Mouse (Mus musculus): ENCODE measurements at regions not wholly inside any gene's neighbourhood (a gene's known extent, or its start where the extent isn't known, plus 50 kb on each side); places are given as distances from the start of the nearest gene placed in this dataset.
A peak's percentile ranks its signal among the peaks of the same experiment; 100 is the strongest.

GRCm38 (mm10) chrX:12958873-12959272 lies 112.4 kb upstream of the Usp9x start:
- Histone ChIP-seq H3K9me3 (replicated peaks; ENCODE audit: insufficient read depth, low read length) (no peaks in the 10 kb centered on the region), H3K36me3 (ENCODE audit: control insufficient read depth in 1 of 2, insufficient read depth in 2 of 2, low read length in 2 of 2) (peaks cover 0 to 7% of the 10 kb centered on the region in 2 experiments; a peak in 2 of 4 replicates), H3K9ac (ENCODE audit: control insufficient read depth, low read depth, low read length, poor library complexity, severe bottlenecking) (0 out of 2 replicates have a peak overlapping the region, but pooled peaks have one; percentile 4), H3K27ac (ENCODE audit: control insufficient read depth, low read depth, low read length) (peak overlapping the region; percentile 20; the same call in 1 of the 2 replicates), H3K79me2 (ENCODE audit: control insufficient read depth, insufficient read depth, low read length, poor library complexity) (no peaks in the 10 kb centered on the region), H3K4me1 (ENCODE audit: control insufficient read depth in 1 of 2, insufficient read depth in 2 of 2, low read length in 2 of 2) (peaks cover 3 to 11% of the 10 kb centered on the region in 2 experiments), H3K4me3 (ENCODE audit: control insufficient read depth in 1 of 2, insufficient read depth in 1 of 2, low read depth in 2 of 2, low read length in 2 of 2) (peak overlapping the region; percentile 26 to 44; a peak in 1 of 4 replicates), H3K27me3 (ENCODE audit: control insufficient read depth in 1 of 2, insufficient read depth in 2 of 2, low read length in 2 of 2) (no peaks in the 10 kb centered on the region)
- DNase-seq (ENCODE audit: low read depth, low spot score), result peak; percentile 78
- TF ChIP-seq EP300 (IDR thresholded peaks at IDR 0.05; ENCODE audit: low read depth in 1 of 2, low read length in 2 of 2), result peak; percentile 74 to 75
- TF ChIP-seq ETS1 (IDR thresholded peaks at IDR 0.05; ENCODE audit: low read depth, low read length), result peak; percentile 40; the same call in 1 of the 2 replicates
- TF ChIP-seq SIN3A (IDR thresholded peaks at IDR 0.05; ENCODE audit: low read length), result peak; percentile 10; the same call in 1 of the 2 replicates
- peak; percentile 73; the same call in 1 of the 2 replicates for TF ChIP-seq TCF12 (IDR thresholded peaks at IDR 0.05; ENCODE audit: low read depth, low read length)
- TF ChIP-seq NRF1 (IDR thresholded peaks at IDR 0.05; ENCODE audit: insufficient read depth, low read depth, low read length, poor library complexity, severe bottlenecking), result no peak
- no peak for TF ChIP-seq MAZ (IDR thresholded peaks at IDR 0.05; ENCODE audit: low read depth, low read length)
- TF ChIP-seq TAL1 (IDR thresholded peaks at IDR 0.05; ENCODE audit: low read length), result peak; percentile 47
- no peak for TF ChIP-seq ZNF384 (IDR thresholded peaks at IDR 0.05; ENCODE audit: low read depth, low read length)
- peak; percentile 90 for TF ChIP-seq GATA1 (IDR thresholded peaks at IDR 0.05; ENCODE audit: low read depth, low read length)
- TF ChIP-seq POLR2A (IDR thresholded peaks at IDR 0.05; ENCODE audit: control insufficient read depth in 1 of 2, insufficient read depth in 1 of 2, low read depth in 1 of 2, low read length in 2 of 2, poor library complexity in 1 of 2), result no peak
- no peak for TF ChIP-seq JUND (IDR thresholded peaks at IDR 0.05; ENCODE audit: low read depth, low read length)
- TF ChIP-seq RCOR1 (IDR thresholded peaks at IDR 0.05; ENCODE audit: low read depth, low read length), result peak; percentile 89
- no peak for TF ChIP-seq POLR2AphosphoS5 (IDR thresholded peaks at IDR 0.05; ENCODE audit: borderline replicate concordance, low read depth, low read length)
- 0 out of 2 replicates have a peak, but pooled peaks have one; percentile 20 for TF ChIP-seq TBP (IDR thresholded peaks at IDR 0.05; ENCODE audit: low read depth, low read length)

GRCm38 (mm10) chrX:12950928-12951660 lies 120.2 kb upstream of the Usp9x start:
- no peaks in the 10 kb centered on the region for H3K27me3 ChIP-seq (ENCODE audit: control insufficient read depth in 1 of 2, insufficient read depth in 2 of 2, low read length in 2 of 2)
- H3K27ac ChIP-seq (ENCODE audit: control insufficient read depth, low read depth, low read length), result no peak overlapping the region
- H3K4me3 ChIP-seq (ENCODE audit: control insufficient read depth in 1 of 2, insufficient read depth in 1 of 2, low read depth in 2 of 2, low read length in 2 of 2), result no peak overlapping the region
- H3K36me3 ChIP-seq (ENCODE audit: control insufficient read depth in 1 of 2, insufficient read depth in 2 of 2, low read length in 2 of 2), result peaks cover 0 to 13% of the 10 kb centered on the region in 2 experiments; a peak in 2 of 4 replicates
- TF ChIP-seq SIN3A (IDR thresholded peaks at IDR 0.05; ENCODE audit: low read length), result no peak
- no peak for TF ChIP-seq MAFK (IDR thresholded peaks at IDR 0.05; ENCODE audit: borderline replicate concordance, low read depth, low read length)
- no peak for TF ChIP-seq MAZ (IDR thresholded peaks at IDR 0.05; ENCODE audit: low read depth, low read length)
- TF ChIP-seq JUND (IDR thresholded peaks at IDR 0.05; ENCODE audit: low read depth, low read length), result peak; percentile 81; the same call in 1 of the 2 replicates
- H3K9ac ChIP-seq (ENCODE audit: control insufficient read depth, low read depth, low read length, poor library complexity, severe bottlenecking), result peak overlapping the region; percentile 23; the same call in 1 of the 2 replicates
- H3K9me3 ChIP-seq (replicated peaks; ENCODE audit: insufficient read depth, low read length), result no peaks in the 10 kb centered on the region
- H3K4me1 ChIP-seq (ENCODE audit: control insufficient read depth in 1 of 2, insufficient read depth in 2 of 2, low read length in 2 of 2), result peaks cover 0 to 20% of the 10 kb centered on the region in 2 experiments; a peak in 3 of 4 replicates
- H3K79me2 ChIP-seq (ENCODE audit: control insufficient read depth, insufficient read depth, low read length, poor library complexity), result no peaks in the 10 kb centered on the region
- DNase-seq (ENCODE audit: low read depth, low spot score), result peak; percentile 68

Data from MEL (cell line).